Mouse (Mus musculus): ENCODE measurements at regions not wholly inside any gene's neighbourhood (a gene's known extent, or its start where the extent isn't known, plus 50 kb on each side); places are given as distances from the start of the nearest gene placed in this dataset.

DNA sequence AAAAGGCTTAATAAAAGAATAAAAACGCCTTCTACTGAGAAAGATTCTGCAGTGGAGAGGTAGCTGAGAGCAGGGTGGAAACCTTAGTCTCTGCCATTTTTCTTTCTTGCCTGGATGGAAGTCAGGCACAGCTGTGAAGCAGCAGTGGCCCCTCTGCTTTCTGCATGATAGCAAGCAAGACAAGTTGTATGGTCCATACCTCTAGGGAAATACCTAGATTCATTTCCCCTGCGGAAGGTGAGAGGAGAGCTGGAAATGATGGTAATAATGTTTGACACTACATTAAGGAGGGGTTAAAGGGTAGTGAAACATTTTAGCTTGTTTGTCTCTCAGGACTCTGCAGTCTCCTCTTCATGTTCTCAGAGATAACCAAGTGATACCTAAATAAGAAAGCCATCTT is 930.2 kb downstream of the Synb start:
- TF ChIP-seq POLR2A (IDR thresholded peaks at IDR 0.05; ENCODE audit: borderline replicate concordance, insufficient read depth, low read length) (no peak), CTCF (IDR thresholded peaks at IDR 0.05; ENCODE audit: borderline replicate concordance, insufficient read depth, low read depth, low read length) (no peak)
